In genomic region chr9:78022187-78022945, GRCm38 (mm10) we compare ENCODE assay signal across 10 mouse cellular contexts. TPM values are rescaled to one million over a fixed set of nuclear protein-coding genes. Genes with fewer than 3 reads are reported as not detected.
DNase-seq lines count a peak whose midpoint lies in the region; ATAC-seq lines count a peak whose summit lies in the region.
"Had no signal": no experiment of that assay in that cellular context is flagged by ENCODE, and none has a peak within 500 bp of the region (broad histone marks: within the 10 kb centered on the region; RNA-seq: fewer than 3 reads in every experiment).

No protein-coding gene starts in this region.

- H3K4me1 ChIP-seq in midbrain, embryonic 14.5 days (ENCODE audit: control insufficient read depth, insufficient read depth, low read length) = peaks cover 6% of the 10 kb centered on the region; the same call in 1 of the 2 replicates

- no peaks in the 10 kb centered on the region for H3K27me3 ChIP-seq in splenic B cell, adult 2 months (ENCODE audit: control insufficient read depth, insufficient read depth, low read length, poor library complexity, severe bottlenecking)
- no peaks in the 10 kb centered on the region for H3K27me3 ChIP-seq in midbrain, embryonic 14.5 days (ENCODE audit: control insufficient read depth, insufficient read depth, low read length)

- no peak overlapping the region for H3K4me2 ChIP-seq in midbrain, embryonic 14.5 days (ENCODE audit: low read length)

- peak; percentile 34 for DNase-seq in cerebellum, postnatal 25 days
- no peak for DNase-seq in cerebellum, adult 11 months
- DNase-seq in A20 (ENCODE audit: low read depth, low spot score) = peak; percentile 19
- DNase-seq in kidney, postnatal 36 days = peak; percentile 36 to 65
- peak; percentile 44 for DNase-seq in splenic B cell, adult 2 months (ENCODE audit: low read depth, low spot score)
- no peak for DNase-seq in right cerebral cortex, postnatal 14 days
- no peak for DNase-seq in midbrain, embryonic 14.5 days

- no peak overlapping the region for H3K27ac ChIP-seq in midbrain, embryonic 14.5 days (replicated peaks; ENCODE audit: low read depth, low read length)

- H3K9me3 ChIP-seq in midbrain, embryonic 14.5 days (ENCODE audit: control insufficient read depth, low read length) = no peaks in the 10 kb centered on the region

- no peak overlapping the region for H3K9ac ChIP-seq in midbrain, embryonic 14.5 days (replicated peaks; ENCODE audit: low read length)

- no peak overlapping the region for H3K4me3 ChIP-seq in midbrain, embryonic 14.5 days (replicated peaks; ENCODE audit: low read depth, low read length)

- H3K36me3 ChIP-seq in splenic B cell, adult 2 months (ENCODE audit: control insufficient read depth, insufficient read depth, low read length, poor library complexity, severe bottlenecking) = no peaks in the 10 kb centered on the region
- H3K36me3 ChIP-seq in midbrain, embryonic 14.5 days (ENCODE audit: control insufficient read depth, insufficient read depth, low read length) = no peaks in the 10 kb centered on the region

- peak; percentile 97 for ATAC-seq in granulocyte monocyte progenitor cell, adult 5-6 weeks (replicated peaks; ENCODE audit: poor library complexity, severe bottlenecking)
- no peak for ATAC-seq in midbrain, embryonic 14.5 days (ENCODE audit: low FRiP score, low TSS enrichment)

- WGBS in midbrain, embryonic 14.5 days = 84% methylated on average over 8 of the region's 8 CpGs

RNA-seq across cellular contexts. Expression of gene Gcm1, which starts 29.4 kb away (rescaled TPM):
- not detected in 2 replicates for total RNA-seq in granulocyte monocyte progenitor cell, adult 5-6 weeks (2014; fragmentation: Nextera tagmentation)
- total RNA-seq in granulocyte monocyte progenitor cell, adult 5-6 weeks (2017) = not detected in 2 replicates
- polyA plus RNA-seq in midbrain, embryonic 14.5 days (2014; fragmentation: Nextera tagmentation; extraction: Ambion mirVana) = not detected in 2 replicates
- polyA plus RNA-seq: gonadal fat pad, adult 2 months; spleen, adult 2 months had no signal

Comparison
In these comparisons a context has a peak if more than half of its experiments do, and no peak if none do; other contexts are left out.
1. DNase-seq: peak in cerebellum, postnatal 25 days (2 of 2), A20 (single experiment), kidney, postnatal 36 days (2 of 2) and splenic B cell, adult 2 months (single experiment); none in cerebellum, adult 11 months (single experiment), right cerebral cortex, postnatal 14 days (single experiment) and midbrain, embryonic 14.5 days (single experiment).